Mouse (Mus musculus): ENCODE measurements at regions not wholly inside any gene's neighbourhood (a gene's known extent, or its start where the extent isn't known, plus 50 kb on each side); places are given as distances from the start of the nearest gene placed in this dataset.

- no peak overlapping the region for H3K9ac ChIP-seq (ENCODE audit: insufficient read depth, low read depth, low read length, poor library complexity, severe bottlenecking)
- in situ Hi-C loops (cut with MboI; ENCODE audit: low sequenced_read_pairs in 2 of 2, unreplicated experiment in 2 of 2), result no loop called here
- TF ChIP-seq ZNF384 (IDR thresholded peaks at IDR 0.05; ENCODE audit: low read depth, low read length), result no peak
- TF ChIP-seq CHD2 (IDR thresholded peaks at IDR 0.05; ENCODE audit: low read depth, low read length), result no peak
- TF ChIP-seq ZC3H11A (IDR thresholded peaks at IDR 0.05; ENCODE audit: borderline replicate concordance, low read depth, low read length), result no peak
- TF ChIP-seq HCFC1 (IDR thresholded peaks at IDR 0.05; ENCODE audit: borderline replicate concordance, insufficient read depth, low read length), result no peak
- no peak for TF ChIP-seq MAFK (IDR thresholded peaks at IDR 0.05; ENCODE audit: insufficient read depth, low read depth, low read length)
- no peaks in the 10 kb centered on the region for H3K36me3 ChIP-seq (ENCODE audit: control insufficient read depth, insufficient read depth, low read length, poor library complexity, severe bottlenecking)
- H3K4me3 ChIP-seq (ENCODE audit: insufficient read depth in 1 of 2, low read depth in 1 of 2, low read length in 2 of 2, poor library complexity in 1 of 2, severe bottlenecking in 1 of 2), result no peak overlapping the region
- no peak for DNase-seq (ENCODE audit: low read depth, low spot score)
- H3K9me3 ChIP-seq (ENCODE audit: control insufficient read depth, insufficient read depth, low read depth, low read length), result no peaks in the 10 kb centered on the region
- no peaks in the 10 kb centered on the region for H3K4me1 ChIP-seq (ENCODE audit: control insufficient read depth in 2 of 2, insufficient read depth in 2 of 2, low read length in 2 of 2, poor library complexity in 1 of 2)
- H3K27ac ChIP-seq (ENCODE audit: insufficient read depth, low read depth, low read length, poor library complexity, severe bottlenecking), result no peak overlapping the region
These were observed 99.3 kb upstream of the Tsc22d2 start for GRCm38 (mm10) chr3:58315236-58315635.

- TF ChIP-seq MAFK (IDR thresholded peaks at IDR 0.05; ENCODE audit: insufficient read depth, low read depth, low read length) (no peak), HCFC1 (IDR thresholded peaks at IDR 0.05; ENCODE audit: borderline replicate concordance, insufficient read depth, low read length) (no peak), ZNF384 (IDR thresholded peaks at IDR 0.05; ENCODE audit: low read depth, low read length) (no peak), CHD2 (IDR thresholded peaks at IDR 0.05; ENCODE audit: low read depth, low read length) (no peak), ZC3H11A (IDR thresholded peaks at IDR 0.05; ENCODE audit: borderline replicate concordance, low read depth, low read length) (no peak)
- in situ Hi-C loops (cut with MboI; ENCODE audit: low sequenced_read_pairs in 2 of 2, unreplicated experiment in 2 of 2), result no loop called here
These were observed 97.3 kb upstream of the Tsc22d2 start for GRCm38 (mm10) chr3:58317240-58317639.

GRCm38 (mm10) chr3:58318756-58319155 lies 95.8 kb upstream of the Tsc22d2 start:
- Histone ChIP-seq H3K36me3 (ENCODE audit: control insufficient read depth, insufficient read depth, low read length, poor library complexity, severe bottlenecking) (no peaks in the 10 kb centered on the region), H3K27ac (ENCODE audit: insufficient read depth, low read depth, low read length, poor library complexity, severe bottlenecking) (no peak overlapping the region), H3K9me3 (ENCODE audit: control insufficient read depth, insufficient read depth, low read depth, low read length) (no peaks in the 10 kb centered on the region), H3K4me3 (ENCODE audit: insufficient read depth in 1 of 2, low read depth in 1 of 2, low read length in 2 of 2, poor library complexity in 1 of 2, severe bottlenecking in 1 of 2) (no peak overlapping the region), H3K9ac (ENCODE audit: insufficient read depth, low read depth, low read length, poor library complexity, severe bottlenecking) (no peak overlapping the region), H3K4me1 (ENCODE audit: control insufficient read depth in 2 of 2, insufficient read depth in 2 of 2, low read length in 2 of 2, poor library complexity in 1 of 2) (no peaks in the 10 kb centered on the region)
- DNase-seq (ENCODE audit: low read depth, low spot score), result no peak
- in situ Hi-C loops (cut with MboI; ENCODE audit: low sequenced_read_pairs in 2 of 2, unreplicated experiment in 2 of 2), result no loop called here
- TF ChIP-seq MAFK (IDR thresholded peaks at IDR 0.05; ENCODE audit: insufficient read depth, low read depth, low read length) (no peak), HCFC1 (IDR thresholded peaks at IDR 0.05; ENCODE audit: borderline replicate concordance, insufficient read depth, low read length) (no peak), CHD2 (IDR thresholded peaks at IDR 0.05; ENCODE audit: low read depth, low read length) (no peak), ZC3H11A (IDR thresholded peaks at IDR 0.05; ENCODE audit: borderline replicate concordance, low read depth, low read length) (no peak), ZNF384 (IDR thresholded peaks at IDR 0.05; ENCODE audit: low read depth, low read length) (no peak)

More at GRCm38 (mm10) chr3:58317240-58317639, 97.3 kb upstream of the Tsc22d2 start:
- Histone ChIP-seq H3K27ac (ENCODE audit: insufficient read depth, low read depth, low read length, poor library complexity, severe bottlenecking) (no peak overlapping the region), H3K36me3 (ENCODE audit: control insufficient read depth, insufficient read depth, low read length, poor library complexity, severe bottlenecking) (no peaks in the 10 kb centered on the region), H3K4me3 (ENCODE audit: insufficient read depth in 1 of 2, low read depth in 1 of 2, low read length in 2 of 2, poor library complexity in 1 of 2, severe bottlenecking in 1 of 2) (no peak overlapping the region), H3K9ac (ENCODE audit: insufficient read depth, low read depth, low read length, poor library complexity, severe bottlenecking) (no peak overlapping the region), H3K4me1 (ENCODE audit: control insufficient read depth in 2 of 2, insufficient read depth in 2 of 2, low read length in 2 of 2, poor library complexity in 1 of 2) (no peaks in the 10 kb centered on the region), H3K9me3 (ENCODE audit: control insufficient read depth, insufficient read depth, low read depth, low read length) (no peaks in the 10 kb centered on the region)
- no peak for DNase-seq (ENCODE audit: low read depth, low spot score)

- Histone ChIP-seq H3K9ac (ENCODE audit: insufficient read depth, low read depth, low read length, poor library complexity, severe bottlenecking) (no peak overlapping the region), H3K36me3 (ENCODE audit: control insufficient read depth, insufficient read depth, low read length, poor library complexity, severe bottlenecking) (no peaks in the 10 kb centered on the region), H3K4me1 (ENCODE audit: control insufficient read depth in 2 of 2, insufficient read depth in 2 of 2, low read length in 2 of 2, poor library complexity in 1 of 2) (no peaks in the 10 kb centered on the region), H3K4me3 (ENCODE audit: insufficient read depth in 1 of 2, low read depth in 1 of 2, low read length in 2 of 2, poor library complexity in 1 of 2, severe bottlenecking in 1 of 2) (no peak overlapping the region), H3K9me3 (ENCODE audit: control insufficient read depth, insufficient read depth, low read depth, low read length) (no peaks in the 10 kb centered on the region), H3K27ac (ENCODE audit: insufficient read depth, low read depth, low read length, poor library complexity, severe bottlenecking) (no peak overlapping the region)
- no peak for DNase-seq (ENCODE audit: low read depth, low spot score)
- in situ Hi-C loops (cut with MboI; ENCODE audit: low sequenced_read_pairs in 2 of 2, unreplicated experiment in 2 of 2), result no loop called here
- TF ChIP-seq ZC3H11A (IDR thresholded peaks at IDR 0.05; ENCODE audit: borderline replicate concordance, low read depth, low read length) (no peak), HCFC1 (IDR thresholded peaks at IDR 0.05; ENCODE audit: borderline replicate concordance, insufficient read depth, low read length) (no peak), MAFK (IDR thresholded peaks at IDR 0.05; ENCODE audit: insufficient read depth, low read depth, low read length) (no peak), CHD2 (IDR thresholded peaks at IDR 0.05; ENCODE audit: low read depth, low read length) (no peak), ZNF384 (IDR thresholded peaks at IDR 0.05; ENCODE audit: low read depth, low read length) (no peak)
These were observed 95.1 kb upstream of the Tsc22d2 start for GRCm38 (mm10) chr3:58319463-58319862.

- no peaks in the 10 kb centered on the region for H3K36me3 ChIP-seq (ENCODE audit: control insufficient read depth, insufficient read depth, low read length, poor library complexity, severe bottlenecking)
- in situ Hi-C loops (cut with MboI; ENCODE audit: low sequenced_read_pairs in 2 of 2, unreplicated experiment in 2 of 2), result no loop called here
- no peak overlapping the region for H3K27ac ChIP-seq (ENCODE audit: insufficient read depth, low read depth, low read length, poor library complexity, severe bottlenecking)
- TF ChIP-seq CHD2 (IDR thresholded peaks at IDR 0.05; ENCODE audit: low read depth, low read length) (no peak), ZNF384 (IDR thresholded peaks at IDR 0.05; ENCODE audit: low read depth, low read length) (no peak), HCFC1 (IDR thresholded peaks at IDR 0.05; ENCODE audit: borderline replicate concordance, insufficient read depth, low read length) (no peak), ZC3H11A (IDR thresholded peaks at IDR 0.05; ENCODE audit: borderline replicate concordance, low read depth, low read length) (no peak), MAFK (IDR thresholded peaks at IDR 0.05; ENCODE audit: insufficient read depth, low read depth, low read length) (no peak)
- H3K4me3 ChIP-seq (ENCODE audit: insufficient read depth in 1 of 2, low read depth in 1 of 2, low read length in 2 of 2, poor library complexity in 1 of 2, severe bottlenecking in 1 of 2), result no peak overlapping the region
- no peak for DNase-seq (ENCODE audit: low read depth, low spot score)
- H3K9ac ChIP-seq (ENCODE audit: insufficient read depth, low read depth, low read length, poor library complexity, severe bottlenecking), result no peak overlapping the region
- no peaks in the 10 kb centered on the region for H3K9me3 ChIP-seq (ENCODE audit: control insufficient read depth, insufficient read depth, low read depth, low read length)
- H3K4me1 ChIP-seq (ENCODE audit: control insufficient read depth in 2 of 2, insufficient read depth in 2 of 2, low read length in 2 of 2, poor library complexity in 1 of 2), result no peaks in the 10 kb centered on the region
These were observed 93.7 kb upstream of the Tsc22d2 start for GRCm38 (mm10) chr3:58320812-58321211.

All from ES-E14 (cell line).